Mouse (Mus musculus): ENCODE results near the gene Duox2.

Gene Duox2

DNA sequence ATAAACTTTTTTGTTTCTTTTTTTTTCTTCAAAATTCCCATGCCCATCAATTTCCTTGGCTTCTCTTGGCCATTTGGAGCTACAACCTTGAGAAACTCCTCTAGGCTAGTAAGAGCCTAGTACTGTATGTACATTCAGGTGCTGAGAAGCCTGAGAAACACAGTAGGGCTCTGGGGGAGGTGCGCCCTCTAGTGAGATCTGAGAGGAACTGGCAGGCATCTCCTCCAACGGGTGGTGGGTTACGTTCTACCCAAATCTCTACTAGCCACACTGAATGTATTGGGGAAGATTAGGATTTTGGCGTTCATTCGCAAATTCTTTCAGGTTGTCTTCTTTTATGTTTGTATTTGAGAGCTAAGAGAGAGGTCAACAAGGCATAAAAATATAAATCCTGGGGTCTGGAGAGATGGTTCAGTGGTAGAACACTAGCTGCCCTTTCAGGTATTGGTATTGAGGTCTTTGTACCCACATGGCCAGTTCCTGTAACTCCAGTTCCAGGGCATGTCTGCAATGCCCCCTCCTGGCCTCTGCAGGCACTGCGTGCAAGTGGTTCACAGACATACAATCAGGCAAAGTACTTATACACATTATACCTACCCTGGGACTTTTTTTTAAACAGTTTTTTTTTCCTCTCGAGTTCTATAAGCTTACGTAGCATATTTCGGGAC is 4.5 kb upstream of the Duox2 start:
- peak; percentile 84 for DNase-seq (ENCODE audit: low read depth, low spot score)

DNA sequence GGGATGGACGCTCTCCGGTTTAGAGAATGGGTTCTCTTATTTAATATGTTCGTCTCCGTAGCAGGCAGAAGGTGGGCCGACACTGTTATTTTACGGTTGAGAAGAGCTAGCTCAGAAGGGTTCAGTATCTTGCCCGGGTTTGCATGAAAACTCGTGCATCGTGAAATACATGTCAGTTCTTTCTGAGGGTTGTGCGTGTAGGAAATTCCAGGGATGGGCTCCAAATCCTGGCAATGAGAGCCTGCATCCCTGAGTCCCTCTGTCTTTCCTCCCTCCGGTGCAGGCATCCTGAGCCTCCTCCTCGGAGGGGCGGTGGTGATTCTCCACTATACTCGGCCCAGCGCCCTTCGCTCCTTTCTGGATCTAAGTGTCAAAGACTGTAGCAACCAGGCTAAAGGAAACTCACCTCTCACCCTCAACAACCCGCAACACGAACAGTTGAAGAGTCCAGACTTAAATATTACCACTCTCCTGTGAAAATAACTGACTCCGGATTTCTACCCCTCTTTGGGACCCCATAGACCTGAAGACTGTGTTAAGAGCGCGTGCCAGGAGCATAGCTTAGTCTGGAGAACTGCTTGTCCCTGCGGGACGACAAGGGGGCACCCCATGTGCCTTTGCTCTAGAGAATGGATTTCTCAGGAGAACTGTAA is 3.8 kb upstream of the Duox2 start:
- no peak for DNase-seq (ENCODE audit: low read depth, low spot score)

DNA sequence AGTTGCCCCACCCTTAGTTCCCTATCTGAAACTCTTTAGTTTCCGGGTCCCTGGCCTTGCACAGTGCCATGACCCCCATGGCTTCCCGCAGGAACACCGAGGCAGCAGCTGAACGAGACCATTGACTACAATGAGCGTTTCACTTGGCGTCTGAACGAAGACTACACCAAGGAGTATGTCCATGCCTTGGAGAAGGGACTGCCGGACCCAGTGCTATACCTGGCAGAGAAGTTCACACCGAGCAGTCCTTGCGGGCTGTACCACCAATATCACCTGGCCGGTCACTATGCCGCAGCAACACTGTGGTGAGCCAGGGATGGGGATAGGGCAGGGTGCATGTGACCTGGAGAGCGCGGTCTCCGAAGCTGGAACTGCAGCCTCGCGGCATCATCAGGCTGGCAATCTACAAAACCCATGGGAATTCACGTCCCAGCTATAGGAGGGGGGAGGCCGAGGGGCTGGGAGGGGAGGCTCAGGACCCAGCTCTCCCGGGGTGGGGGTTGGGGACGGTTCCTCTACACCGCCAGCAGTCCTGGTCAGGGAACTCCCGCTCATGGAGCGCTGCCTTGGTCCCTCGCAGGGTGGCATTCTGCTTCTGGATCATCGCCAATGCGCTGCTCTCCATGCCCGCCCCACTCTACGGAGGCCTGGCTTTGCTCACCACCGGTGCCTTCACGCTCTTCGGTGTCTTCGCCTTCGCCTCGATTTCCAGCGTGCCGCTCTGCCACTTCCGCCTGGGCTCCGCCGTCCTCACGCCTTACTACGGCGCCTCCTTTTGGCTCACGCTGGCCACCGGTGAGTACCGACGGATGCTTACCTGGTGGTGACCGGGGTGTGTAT is 3.1 kb upstream of the Duox2 start:
- DNase-seq (ENCODE audit: low read depth, low spot score), result no peak

DNA sequence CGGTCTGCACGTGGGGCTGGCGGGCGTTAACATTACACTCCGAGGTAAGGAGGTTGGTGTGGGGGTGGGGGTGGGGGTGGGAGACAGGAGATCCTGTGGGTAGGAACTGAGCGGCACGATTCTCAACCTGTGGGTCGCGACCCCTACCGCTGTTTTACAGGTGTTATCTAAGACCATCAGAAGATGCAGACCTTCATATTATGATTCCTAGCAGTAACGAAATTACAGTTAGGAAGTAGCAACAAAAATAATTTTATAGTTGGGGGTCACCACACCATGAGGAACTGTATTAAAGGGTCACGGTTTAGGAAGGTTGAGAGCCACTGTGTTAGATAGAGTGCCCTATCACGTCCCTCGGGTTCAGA is 2.4 kb upstream of the Duox2 start:
- DNase-seq (ENCODE audit: low read depth, low spot score), result no peak

- no peak for DNase-seq (ENCODE audit: low read depth, low spot score)
Measured at GRCm38 (mm10) chr2:122299911-122300655, 1.8 kb upstream of the Duox2 start.

GRCm38 (mm10) chr2:122298596-122299490 is 594 bp upstream of the Duox2 start, which contains the start of gene Duoxa2:
Gene Duoxa2, plus strand, starts transcription at chr2:122298900.
- no peak for DNase-seq (ENCODE audit: low read depth, low spot score)

- DNase-seq (ENCODE audit: low read depth, low spot score), result no peak
Measured at GRCm38 (mm10) chr2:122297271-122298095, 766 bp downstream of the Duox2 start.

DNA sequence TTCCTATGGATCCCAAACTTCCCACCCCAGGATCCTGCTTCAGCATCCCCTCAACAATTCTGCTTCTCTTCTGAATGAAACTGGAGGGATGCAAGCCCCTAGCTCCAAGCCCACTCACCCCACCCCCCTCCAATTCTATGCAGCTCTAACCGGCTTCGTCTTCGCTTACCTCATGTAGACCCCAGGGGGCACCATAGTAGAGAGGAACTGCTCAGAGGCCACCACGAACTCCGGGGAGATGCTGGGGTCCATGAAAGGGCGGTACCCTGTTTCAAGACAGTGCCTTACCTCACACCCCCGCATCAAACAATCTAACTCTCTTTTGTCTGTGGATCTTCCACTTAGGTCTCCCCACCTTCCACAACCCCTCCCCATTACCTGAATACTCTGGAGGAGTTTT is 3.3 kb downstream of the Duox2 start:
- DNase-seq (ENCODE audit: low read depth, low spot score), result no peak

- DNase-seq (ENCODE audit: low read depth, low spot score), result no peak
Measured at GRCm38 (mm10) chr2:122286137-122286536, 12.1 kb downstream of the Duox2 start.

- no peak for DNase-seq (ENCODE audit: low read depth, low spot score)
Measured at GRCm38 (mm10) chr2:122284091-122284490, 14.2 kb downstream of the Duox2 start.

DNA sequence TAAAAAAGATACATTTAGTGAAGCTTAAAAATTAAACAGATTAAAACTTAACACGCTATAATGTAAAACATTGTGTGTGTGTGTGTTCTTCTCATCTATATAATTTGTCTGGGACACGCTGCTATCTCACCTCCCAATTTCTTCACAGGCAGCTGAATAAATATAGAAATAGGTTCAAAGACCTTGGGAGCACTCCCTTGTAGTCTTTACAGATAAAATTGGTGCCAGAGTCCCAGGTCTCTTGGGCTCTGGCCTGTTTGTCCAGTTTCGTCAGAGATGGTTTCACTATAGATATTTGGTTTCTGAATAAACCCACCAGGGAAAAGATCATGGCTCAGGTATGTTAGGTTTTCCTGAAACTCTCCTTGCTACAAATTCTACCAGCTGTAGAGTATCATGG is 19.5 kb downstream of the Duox2 start:
- DNase-seq (ENCODE audit: low read depth, low spot score), result no peak

DNA sequence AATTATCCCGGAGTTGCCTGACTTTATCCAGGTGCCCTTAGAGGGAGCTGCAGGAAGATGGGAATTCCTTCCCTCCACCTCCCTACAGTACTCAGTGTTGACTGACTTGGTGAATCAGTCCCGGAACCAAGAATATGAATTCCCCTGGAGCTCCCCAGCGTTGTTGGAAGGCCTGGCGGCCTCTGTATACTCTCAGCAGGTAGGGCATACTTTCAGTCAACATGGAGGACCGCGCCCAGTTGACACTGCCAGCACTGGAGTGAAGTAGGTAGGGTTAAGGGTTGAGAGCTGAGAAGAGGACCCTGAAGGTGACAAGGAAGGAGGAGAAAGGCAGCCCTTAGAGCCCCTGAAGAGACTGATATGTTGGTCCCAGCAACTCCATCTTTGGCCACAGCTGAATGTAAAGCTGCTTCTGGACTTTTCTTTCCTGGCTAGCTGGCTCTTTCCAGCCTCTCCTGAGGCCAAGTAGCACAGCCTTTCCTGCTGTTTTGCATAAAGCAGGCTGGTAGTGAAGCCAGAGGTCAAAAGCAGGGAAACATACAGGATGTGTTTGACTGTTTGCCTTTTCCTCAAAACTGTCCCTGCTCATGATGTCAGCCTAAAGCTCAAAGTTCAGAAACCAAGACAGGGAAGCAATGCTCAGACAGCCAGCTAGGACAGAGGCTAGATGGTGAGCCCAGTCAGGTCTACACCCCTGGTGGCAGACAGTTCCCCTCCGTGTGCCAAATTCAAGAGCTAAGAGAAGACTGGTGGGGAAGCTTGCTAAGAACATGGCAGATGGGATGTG is 31.6 kb downstream of the Duox2 start:
- no peak for DNase-seq (ENCODE audit: low read depth, low spot score)

- no peak for DNase-seq (ENCODE audit: low read depth, low spot score)
Measured at GRCm38 (mm10) chr2:122264690-122265089, 33.6 kb downstream of the Duox2 start.

GRCm38 (mm10) chr2:122260729-122261128 is 37.5 kb downstream of the Duox2 start:
- DNase-seq (ENCODE audit: low read depth, low spot score), result no peak

- no peak for DNase-seq (ENCODE audit: low read depth, low spot score)
Measured at GRCm38 (mm10) chr2:122255997-122256396, 42.3 kb downstream of the Duox2 start.

GRCm38 (mm10) chr2:122247786-122248185 is 50.5 kb downstream of the Duox2 start:
- DNase-seq (ENCODE audit: low read depth, low spot score), result no peak

DNA sequence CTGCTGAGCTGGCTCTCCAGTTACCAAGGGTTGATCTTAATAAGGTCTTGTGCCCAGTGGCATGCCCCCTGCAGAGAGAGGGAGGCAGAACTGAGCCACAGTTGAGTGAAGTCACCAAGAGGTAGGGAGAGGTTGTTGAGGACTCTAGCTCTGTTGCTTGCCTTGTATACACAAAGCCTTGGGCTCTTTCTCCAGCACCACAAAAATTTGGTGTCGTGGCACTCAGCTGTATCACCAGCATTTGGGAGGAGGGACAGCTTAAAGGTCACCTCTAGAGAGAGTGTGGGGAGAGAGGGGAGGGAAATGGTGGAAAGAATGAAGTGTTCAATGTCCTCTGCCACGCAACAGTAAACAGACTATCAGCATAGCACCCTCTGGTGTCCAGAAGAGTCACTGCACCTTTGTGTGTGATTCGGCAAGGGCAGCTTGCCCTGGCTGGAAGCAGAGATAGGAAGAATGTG is 54.5 kb downstream of the Duox2 start:
- peak; percentile 70 for DNase-seq (ENCODE audit: low read depth, low spot score)

DNA sequence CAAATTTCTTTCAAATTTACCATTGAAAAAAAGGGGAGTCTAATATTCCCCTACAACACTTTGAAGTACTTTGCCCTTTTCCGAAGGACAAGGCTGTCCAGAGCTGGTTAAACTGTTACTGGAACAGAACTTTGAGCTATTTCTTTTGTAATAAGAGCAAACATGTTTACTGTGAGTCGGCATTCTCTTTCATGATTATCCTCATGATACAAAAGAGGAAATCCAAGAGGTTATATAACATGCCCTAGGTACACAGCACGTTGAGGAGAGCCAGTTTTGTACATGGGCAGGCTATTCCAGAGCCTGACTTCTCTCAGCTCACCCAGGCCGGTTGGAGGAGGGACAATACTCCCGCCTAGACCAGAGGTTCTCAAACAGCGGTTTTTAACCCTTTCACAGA is 56.3 kb downstream of the Duox2 start:
- no peak for DNase-seq (ENCODE audit: low read depth, low spot score)

GRCm38 (mm10) chr2:122241226-122241625 is 57.0 kb downstream of the Duox2 start:
- no peak for DNase-seq (ENCODE audit: low read depth, low spot score)
